Mouse (Mus musculus) embryonic facial prominence, embryonic 15.5 days (tissue): ENCODE results near the gene Pdgfc. TPM values are rescaled to one million over a fixed set of nuclear protein-coding genes. Genes with fewer than 3 reads are reported as not detected.

Experiments used
- ATAC-seq: fragments of 200-750 bp; cut with Nextera tagmentation; 2 replicates; pipeline ENCODE4 v1.8.0; 2017; ENCODE audit warnings: low read depth, moderate TSS enrichment; ENCODE audit not compliant: insufficient number of reproducible peaks, low FRiP score, low TSS enrichment
- H3K27ac ChIP-seq: fragments of 300-500 bp; sonication (generic); replicated peaks from 2 replicates; pipeline ENCODE4 v1.5.1; 2015; ENCODE audit warnings: mild to moderate bottlenecking, inconsistent platforms
- H3K27me3 ChIP-seq: fragments of 300-500 bp; sonication (generic); 2 replicates; pipeline ENCODE4 v1.6.1; 2015; ENCODE audit warnings: inconsistent platforms
- H3K36me3 ChIP-seq: fragments of 300-500 bp; sonication (generic); 2 replicates; pipeline ENCODE4 v1.6.1; 2015; ENCODE audit warnings: mild to moderate bottlenecking, inconsistent platforms
- H3K4me1 ChIP-seq: fragments of 300-500 bp; sonication (generic); 2 replicates; pipeline ENCODE4 v1.6.1; 2015; ENCODE audit warnings: inconsistent platforms
- H3K4me2 ChIP-seq: fragments of 300-500 bp; sonication (generic); replicated peaks from 2 replicates; pipeline ENCODE4 v1.6.1; 2015; ENCODE audit warnings: mild to moderate bottlenecking, inconsistent platforms
- H3K4me3 ChIP-seq: fragments of 300-500 bp; sonication (generic); replicated peaks from 2 replicates; pipeline ENCODE4 v1.5.1; 2015; ENCODE audit warnings: mild to moderate bottlenecking, inconsistent platforms
- H3K9ac ChIP-seq: fragments of 300-500 bp; sonication (generic); 2 replicates; pipeline ENCODE4 v1.6.1; 2015; ENCODE audit warnings: inconsistent platforms
- H3K9me3 ChIP-seq: fragments of 300-500 bp; sonication (generic); replicated peaks from 2 replicates; pipeline ENCODE4 v1.6.1; 2016; ENCODE audit warnings: inconsistent platforms
- WGBS: fragments of 180-500 bp; shearing (Covaris S2); methylation state at CpG from one replicate; pipeline ENCODE4 v1.1.7; 2015; 5-methylcytosine and 5-hydroxymethylcytosine counted together
- polyA plus RNA-seq: library from polyadenylated mRNA; unstranded; fragments of >200 nt; fragmentation: Nextera tagmentation; extraction: Ambion mirVana; gene quantifications from 2 replicates; pipeline ENCODE4 v1.2.1, GENCODE M21; 2015

The Pdgfc gene
- polyA plus RNA-seq, 1 experiment from 2014 or later: 26.9 TPM

DNA sequence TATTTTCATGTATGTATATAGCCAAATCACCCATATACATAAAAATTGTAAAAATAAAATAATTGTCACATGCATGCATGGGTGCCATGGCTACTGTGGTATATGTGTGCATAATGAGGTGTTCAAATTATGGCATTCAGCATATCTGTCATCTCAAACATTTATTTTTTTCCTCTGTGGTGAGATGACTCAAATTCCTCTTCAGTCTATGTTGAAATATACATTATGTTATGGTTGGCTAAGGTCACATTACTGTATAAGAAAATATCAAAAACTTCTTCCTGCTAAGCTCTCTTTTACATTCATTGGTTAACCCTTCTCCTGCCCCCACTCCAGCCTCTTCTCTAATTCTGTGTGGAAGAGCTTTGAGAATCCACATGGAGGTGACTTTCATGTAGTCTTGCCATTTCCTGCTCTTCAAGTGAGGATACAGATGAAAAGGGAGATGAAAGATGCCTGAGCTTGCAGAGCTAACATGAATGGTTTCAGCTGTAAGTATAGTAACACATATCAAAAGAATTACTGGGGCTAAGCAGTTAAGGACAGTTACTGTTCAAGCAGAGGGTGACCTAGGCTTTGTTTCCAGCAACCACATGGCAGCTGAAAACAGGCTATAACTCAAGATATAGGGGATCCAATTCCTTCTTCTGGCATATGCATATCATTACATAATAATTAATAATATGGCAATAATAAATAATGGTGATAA, 124.4 kb downstream of the Pdgfc start:
- H3K27me3 ChIP-seq: no peaks in the 10 kb centered on the region
- H3K4me3 ChIP-seq: no peak overlapping the region
- no peaks in the 10 kb centered on the region for H3K9me3 ChIP-seq
- no peak overlapping the region for H3K27ac ChIP-seq
- no peaks in the 10 kb centered on the region for H3K36me3 ChIP-seq
- no peak overlapping the region for H3K4me2 ChIP-seq
- ATAC-seq: no peak
- H3K4me1 ChIP-seq: no peaks in the 10 kb centered on the region
- H3K9ac ChIP-seq: no peak overlapping the region

DNA sequence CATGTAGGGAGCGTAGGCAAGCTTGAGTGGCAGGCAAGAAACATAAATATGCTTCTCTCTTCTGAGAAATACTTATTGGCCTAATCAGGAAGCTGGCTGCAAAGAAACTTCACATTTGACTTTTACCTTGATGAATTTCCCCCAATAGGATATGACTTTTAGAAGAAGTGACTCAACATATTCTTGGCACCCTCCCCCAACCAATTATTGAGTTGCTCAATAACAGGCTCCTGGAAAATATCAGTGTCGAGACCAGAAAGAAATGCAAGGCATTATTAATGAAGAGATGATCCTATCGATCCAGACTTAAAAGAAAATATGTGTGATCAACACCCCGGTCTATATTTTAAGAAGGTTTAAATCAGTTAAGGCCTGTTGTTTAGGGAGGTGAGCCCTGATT, 125.9 kb downstream of the Pdgfc start:
- no peaks in the 10 kb centered on the region for H3K9me3 ChIP-seq
- 87% methylated on average over 4 of the region's 4 CpGs for WGBS
- H3K36me3 ChIP-seq: no peaks in the 10 kb centered on the region
- H3K4me1 ChIP-seq: no peaks in the 10 kb centered on the region
- H3K4me2 ChIP-seq: no peak overlapping the region
- no peak overlapping the region for H3K27ac ChIP-seq
- no peak overlapping the region for H3K4me3 ChIP-seq
- no peaks in the 10 kb centered on the region for H3K27me3 ChIP-seq
- H3K9ac ChIP-seq: no peak overlapping the region
- ATAC-seq: no peak

GRCm38 (mm10) chr3:81164091-81164490, 127.9 kb downstream of the Pdgfc start:
- Histone ChIP-seq H3K9me3 (no peaks in the 10 kb centered on the region), H3K27me3 (no peaks in the 10 kb centered on the region), H3K4me3 (no peak overlapping the region), H3K4me1 (no peaks in the 10 kb centered on the region), H3K9ac (no peak overlapping the region), H3K27ac (no peak overlapping the region), H3K36me3 (no peaks in the 10 kb centered on the region), H3K4me2 (no peak overlapping the region)
- whole genome bisulfite sequencing: 96% methylated on average over 5 of the region's 5 CpGs
- ATAC-seq: no peak

DNA sequence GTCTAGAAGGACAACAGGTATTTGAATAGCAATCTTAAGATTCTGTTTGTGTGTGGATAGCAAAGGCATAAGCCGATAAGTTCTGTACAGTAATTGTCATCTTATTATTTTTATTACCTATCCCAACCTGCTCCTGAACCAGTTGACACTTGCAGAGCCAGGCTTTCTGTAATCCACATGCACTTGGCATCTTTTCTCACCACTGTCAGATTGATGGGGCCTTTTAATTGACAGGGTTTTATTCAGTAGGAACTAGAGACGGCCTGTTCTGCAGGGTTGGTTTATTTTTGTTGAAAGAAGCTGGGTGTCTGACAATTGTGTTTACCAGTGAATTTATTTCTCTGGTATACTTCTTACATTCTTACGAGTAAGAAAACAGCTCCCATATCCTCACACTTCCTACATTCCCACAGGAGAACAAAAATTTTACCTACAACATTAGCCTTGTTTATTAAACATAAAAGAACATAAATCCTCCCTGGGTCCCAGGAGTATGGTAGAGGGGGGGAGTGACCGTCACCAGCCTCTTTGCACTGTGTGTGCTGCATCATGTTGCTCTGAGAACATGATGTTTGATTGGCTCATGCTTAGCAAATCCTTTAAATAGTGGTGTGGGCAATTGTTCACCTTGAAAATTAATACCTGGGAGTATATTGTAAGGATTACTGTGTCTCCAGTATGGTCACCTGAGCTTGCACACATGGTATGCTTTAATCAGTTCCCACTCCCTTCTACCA, 134.0 kb downstream of the Pdgfc start:
- no peak overlapping the region for H3K4me3 ChIP-seq
- no peak for ATAC-seq
- H3K36me3 ChIP-seq: no peaks in the 10 kb centered on the region
- no peaks in the 10 kb centered on the region for H3K4me1 ChIP-seq
- no peaks in the 10 kb centered on the region for H3K9me3 ChIP-seq
- WGBS: 56% methylated on average over 4 of the region's 4 CpGs
- no peak overlapping the region for H3K9ac ChIP-seq
- H3K27ac ChIP-seq: 0 out of 2 replicates have a peak overlapping the region, but pooled peaks have one; percentile 29
- H3K27me3 ChIP-seq: no peaks in the 10 kb centered on the region
- no peak overlapping the region for H3K4me2 ChIP-seq

GRCm38 (mm10) chr3:81174832-81175231, 138.6 kb downstream of the Pdgfc start:
- no peaks in the 10 kb centered on the region for H3K9me3 ChIP-seq
- no peak overlapping the region for H3K4me3 ChIP-seq
- no peaks in the 10 kb centered on the region for H3K27me3 ChIP-seq
- H3K36me3 ChIP-seq: no peaks in the 10 kb centered on the region
- no peak overlapping the region for H3K9ac ChIP-seq
- WGBS: 70% methylated on average over 3 of the region's 3 CpGs
- no peak overlapping the region for H3K27ac ChIP-seq
- H3K4me1 ChIP-seq: no peaks in the 10 kb centered on the region
- H3K4me2 ChIP-seq: no peak overlapping the region
- ATAC-seq: no peak

DNA sequence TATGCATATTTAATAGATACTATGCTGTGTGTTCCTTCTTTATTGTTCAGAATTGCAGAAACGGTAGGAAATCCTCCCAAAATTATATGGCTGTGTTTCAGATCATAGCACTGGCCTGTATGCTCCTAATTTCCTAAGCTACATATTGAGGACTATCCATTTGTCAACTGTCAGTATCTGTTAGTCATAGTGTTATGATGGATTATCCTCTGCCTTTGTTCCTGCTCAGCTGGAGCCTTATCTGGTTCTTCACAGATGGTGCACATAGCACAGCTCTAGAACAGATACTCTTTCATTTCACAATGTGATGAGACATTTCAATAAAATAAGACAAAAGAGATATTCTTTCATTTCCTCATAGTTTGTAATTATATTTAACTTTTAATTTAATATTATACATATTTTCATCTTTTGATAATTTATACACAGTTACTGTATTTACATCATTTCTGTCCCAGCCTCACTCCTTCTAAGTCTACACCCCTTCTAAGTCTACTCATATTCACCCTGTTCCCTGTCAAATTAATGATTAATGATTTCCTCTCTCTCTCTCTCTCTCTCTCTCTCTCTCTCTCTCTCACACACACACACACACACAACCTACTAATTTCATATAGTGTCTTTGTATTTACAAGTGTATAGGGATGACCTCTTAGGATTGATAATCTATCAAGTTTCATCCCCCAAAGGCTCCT, 145.2 kb downstream of the Pdgfc start:
- WGBS: 66% methylated on average over 1 of the region's 1 CpGs
- Histone ChIP-seq H3K4me3 (no peak overlapping the region), H3K27me3 (no peaks in the 10 kb centered on the region), H3K27ac (no peak overlapping the region), H3K9ac (no peak overlapping the region), H3K36me3 (no peaks in the 10 kb centered on the region), H3K4me1 (no peaks in the 10 kb centered on the region), H3K4me2 (no peak overlapping the region), H3K9me3 (no peaks in the 10 kb centered on the region)
- ATAC-seq: no peak

GRCm38 (mm10) chr3:81196937-81197336, 160.7 kb downstream of the Pdgfc start:
- Histone ChIP-seq H3K9ac (no peak overlapping the region), H3K4me2 (no peak overlapping the region), H3K27me3 (no peaks in the 10 kb centered on the region), H3K4me3 (no peak overlapping the region), H3K27ac (no peak overlapping the region), H3K4me1 (no peaks in the 10 kb centered on the region), H3K36me3 (no peaks in the 10 kb centered on the region), H3K9me3 (no peaks in the 10 kb centered on the region)
- ATAC-seq: no peak
- 72% methylated on average over 2 of the region's 2 CpGs for WGBS

DNA sequence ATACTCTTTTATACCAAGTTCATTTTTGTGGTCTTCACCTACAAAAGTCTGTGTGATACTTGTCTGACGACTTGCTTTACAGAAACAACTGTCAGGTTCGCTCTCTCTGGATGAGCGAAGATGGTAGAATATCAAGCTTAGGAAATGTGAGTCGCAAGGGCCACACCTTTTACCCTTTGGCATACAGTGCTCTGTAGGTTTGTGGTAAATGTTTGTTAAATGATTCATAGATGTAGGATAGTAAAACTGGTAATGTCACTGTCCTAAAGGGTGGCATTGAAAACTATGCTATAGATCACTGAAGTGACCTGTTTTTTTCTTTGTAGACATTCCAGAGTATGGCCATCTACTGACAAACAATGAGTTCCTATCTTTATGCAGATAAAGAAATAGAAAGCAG, 161.4 kb downstream of the Pdgfc start:
- 68% methylated on average over 4 of the region's 4 CpGs for WGBS
- Histone ChIP-seq H3K9me3 (no peaks in the 10 kb centered on the region), H3K27me3 (no peaks in the 10 kb centered on the region), H3K36me3 (no peaks in the 10 kb centered on the region), H3K4me1 (no peaks in the 10 kb centered on the region), H3K4me3 (no peak overlapping the region), H3K4me2 (no peak overlapping the region), H3K9ac (no peak overlapping the region), H3K27ac (no peak overlapping the region)
- ATAC-seq: no peak

DNA sequence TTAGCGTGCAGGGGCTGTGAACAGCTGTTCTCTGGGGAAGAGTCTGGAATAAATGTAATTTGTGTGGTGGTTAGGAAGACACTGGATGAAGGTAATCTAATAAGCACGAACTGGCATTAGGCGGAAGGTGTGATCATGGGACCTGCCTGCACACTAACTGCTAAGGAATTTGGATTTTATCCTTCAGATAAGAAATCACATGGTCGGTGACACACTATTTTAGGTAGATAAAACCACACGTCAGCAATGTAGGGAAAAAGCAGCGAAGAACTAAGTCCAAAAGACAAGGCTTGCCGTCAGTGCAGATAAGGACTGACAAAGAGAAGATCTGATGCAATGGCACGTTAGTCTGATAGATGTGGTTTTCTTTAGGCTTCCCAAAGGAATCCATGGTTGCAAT, 164.4 kb downstream of the Pdgfc start:
- no peak overlapping the region for H3K9ac ChIP-seq
- no peak overlapping the region for H3K4me2 ChIP-seq
- no peak for ATAC-seq
- H3K27me3 ChIP-seq: no peaks in the 10 kb centered on the region
- H3K4me1 ChIP-seq: no peaks in the 10 kb centered on the region
- H3K4me3 ChIP-seq: no peak overlapping the region
- no peaks in the 10 kb centered on the region for H3K36me3 ChIP-seq
- WGBS: 66% methylated on average over 8 of the region's 8 CpGs
- H3K27ac ChIP-seq: no peak overlapping the region
- no peaks in the 10 kb centered on the region for H3K9me3 ChIP-seq

DNA sequence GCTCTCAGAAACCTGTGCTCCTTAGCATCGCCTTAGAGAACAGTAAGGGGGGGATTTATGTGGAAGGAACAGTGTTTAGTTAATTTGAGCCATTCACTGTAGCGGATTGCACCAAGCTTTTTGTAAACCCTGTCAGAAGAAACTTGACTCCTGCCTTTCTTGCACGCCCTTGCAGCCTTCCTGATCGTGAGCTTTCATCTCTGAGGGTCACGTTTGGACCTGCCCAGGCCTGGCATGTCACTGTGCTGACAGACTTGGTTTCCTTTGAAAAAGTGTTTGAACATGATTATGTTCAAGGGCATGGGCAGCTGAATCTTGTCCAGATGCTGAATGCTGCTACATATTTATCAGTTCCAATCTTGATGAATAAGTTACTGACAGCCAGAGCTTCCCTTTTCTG, 169.0 kb downstream of the Pdgfc start:
- Histone ChIP-seq H3K4me1 (no peaks in the 10 kb centered on the region), H3K4me3 (no peak overlapping the region), H3K4me2 (no peak overlapping the region), H3K27me3 (no peaks in the 10 kb centered on the region), H3K27ac (no peak overlapping the region), H3K9ac (no peak overlapping the region), H3K36me3 (no peaks in the 10 kb centered on the region), H3K9me3 (no peaks in the 10 kb centered on the region)
- 11% methylated on average over 5 of the region's 5 CpGs for WGBS
- ATAC-seq: no peak

- Histone ChIP-seq H3K4me2 (no peak overlapping the region), H3K27me3 (no peaks in the 10 kb centered on the region), H3K9me3 (no peaks in the 10 kb centered on the region), H3K36me3 (no peaks in the 10 kb centered on the region), H3K27ac (no peak overlapping the region), H3K4me3 (no peak overlapping the region), H3K9ac (no peak overlapping the region), H3K4me1 (no peaks in the 10 kb centered on the region)
- WGBS: 77% methylated on average over 2 of the region's 2 CpGs
- ATAC-seq: no peak
These were observed 172.0 kb downstream of the Pdgfc start for GRCm38 (mm10) chr3:81208246-81208645.
